Mouse (Mus musculus) adrenal gland, postnatal 10 days (tissue): ENCODE measurements at regions not wholly inside any gene's neighbourhood (a gene's known extent, or its start where the extent isn't known, plus 50 kb on each side); places are given as distances from the start of the nearest gene placed in this dataset.
A peak's percentile ranks its signal among the peaks of the same experiment; 100 is the strongest.

Experiments
- DNase-seq: peaks from one replicate; pipeline ENCODE4 v3.0.0; 2021; ENCODE audit warnings: mixed read lengths

GRCm38 (mm10) chr7:135818298-135818697 lies 102.1 kb upstream of the Mki67 start:
- DNase-seq: no peak

DNA sequence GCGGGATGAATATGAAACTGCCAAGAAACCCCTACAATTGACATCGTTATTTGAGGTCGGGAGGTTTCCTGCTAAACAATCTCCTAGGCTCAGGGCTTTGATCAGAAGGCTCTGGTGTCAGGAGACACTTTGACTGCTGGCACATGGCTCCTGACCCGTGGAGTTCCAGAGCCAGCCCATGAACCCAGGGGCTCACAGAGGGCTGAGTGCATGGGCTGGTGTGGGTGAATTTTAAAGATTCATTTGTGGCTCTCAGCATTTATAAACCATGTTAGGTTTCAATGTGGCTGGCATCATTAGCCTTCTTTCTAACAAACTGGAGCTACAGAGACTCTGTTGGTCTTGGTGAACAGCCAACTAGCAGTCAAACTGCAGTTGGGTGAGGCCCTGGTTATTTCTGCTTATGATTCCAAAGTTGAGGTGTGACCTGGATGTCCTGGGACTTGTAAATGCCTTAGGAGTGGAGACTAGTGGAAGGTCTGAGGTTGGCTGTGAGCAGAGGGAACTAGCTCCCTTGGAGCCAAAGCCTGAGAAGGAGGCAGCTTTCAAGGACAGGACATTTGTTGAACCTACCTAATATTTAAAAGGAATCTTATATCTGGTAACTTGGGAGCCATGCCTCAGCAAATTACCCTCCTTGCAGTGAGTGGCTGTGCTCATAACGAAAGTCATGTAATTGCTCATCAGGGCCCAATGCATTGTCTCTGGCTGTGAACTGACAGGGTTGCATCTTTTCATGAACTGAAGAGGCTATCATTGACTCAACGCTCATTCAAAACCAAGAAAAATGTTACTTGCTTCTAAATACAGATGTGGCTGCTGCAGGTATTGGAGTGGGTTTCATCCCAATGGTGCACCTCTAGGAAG lies 108.0 kb upstream of the Mki67 start:
- DNase-seq: no peak

GRCm38 (mm10) chr7:135829246-135829645 lies 113.1 kb upstream of the Mki67 start:
- DNase-seq: no peak

DNA sequence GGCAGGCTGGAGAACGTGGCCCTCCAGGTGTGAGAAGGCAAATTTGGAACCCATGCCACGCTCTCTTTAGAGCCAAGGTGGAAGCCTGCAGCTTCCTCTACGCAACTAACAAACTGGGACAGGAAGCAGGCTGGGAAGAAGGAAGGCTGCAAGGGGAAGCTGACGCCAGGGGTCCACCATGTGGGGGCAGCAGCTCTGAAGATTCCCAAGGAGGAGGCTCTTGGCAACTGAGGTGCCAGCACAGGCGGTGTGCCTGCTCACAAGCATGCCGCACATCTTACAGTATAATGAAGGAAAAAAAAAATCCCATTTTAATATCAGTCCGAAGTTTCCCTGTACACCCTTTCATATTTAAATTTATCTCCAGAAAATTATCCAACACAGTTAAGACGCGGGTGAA lies 117.3 kb upstream of the Mki67 start:
- DNase-seq: no peak

DNA sequence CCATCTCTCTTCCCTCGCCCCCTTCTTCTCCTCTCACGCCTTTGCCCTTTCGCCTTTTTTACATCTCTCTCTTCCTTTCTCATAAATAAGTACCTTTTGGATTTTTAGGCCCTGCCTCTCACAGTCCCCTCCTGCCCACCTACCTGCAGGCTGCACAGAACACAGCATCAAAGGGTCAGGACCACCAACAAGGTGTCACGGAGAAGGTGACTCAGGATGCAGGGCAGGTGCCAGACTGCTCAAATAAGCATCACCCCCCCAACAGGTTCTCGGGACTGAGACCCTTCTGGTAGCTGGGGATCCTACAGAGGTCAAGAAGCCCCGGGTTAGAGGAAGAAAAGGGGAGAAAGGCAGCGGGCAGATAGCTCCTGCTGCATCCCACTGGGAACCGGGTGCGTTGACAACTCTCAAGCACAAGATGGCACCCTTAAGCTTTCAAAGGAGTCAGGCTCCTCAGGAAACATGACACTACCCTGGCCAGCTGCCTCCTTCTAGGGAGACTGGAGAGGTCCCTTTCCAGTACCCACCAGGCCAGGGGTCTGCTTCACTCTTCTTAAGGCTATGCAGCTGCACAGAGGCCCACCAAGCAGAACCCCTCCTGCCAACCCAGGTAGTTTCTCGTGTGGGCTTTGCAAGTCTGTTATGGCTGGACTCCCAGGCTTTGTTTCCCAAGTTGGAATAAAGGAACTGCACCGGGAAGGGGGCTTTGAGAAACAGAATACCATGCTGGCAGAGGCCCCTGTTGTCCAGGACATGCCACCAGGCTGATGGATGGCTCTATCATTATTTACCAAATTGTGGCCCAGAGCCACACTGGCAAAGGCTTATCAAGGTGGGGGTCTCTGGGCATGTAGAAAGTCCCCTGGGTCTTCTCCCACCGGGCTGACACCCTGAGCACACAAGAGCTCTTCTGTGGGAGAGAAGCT lies 120.9 kb upstream of the Mki67 start:
- DNase-seq: peak; percentile 84

- DNase-seq: no peak
Measured at GRCm38 (mm10) chr7:135844018-135844417, 127.9 kb upstream of the Mki67 start.

DNA sequence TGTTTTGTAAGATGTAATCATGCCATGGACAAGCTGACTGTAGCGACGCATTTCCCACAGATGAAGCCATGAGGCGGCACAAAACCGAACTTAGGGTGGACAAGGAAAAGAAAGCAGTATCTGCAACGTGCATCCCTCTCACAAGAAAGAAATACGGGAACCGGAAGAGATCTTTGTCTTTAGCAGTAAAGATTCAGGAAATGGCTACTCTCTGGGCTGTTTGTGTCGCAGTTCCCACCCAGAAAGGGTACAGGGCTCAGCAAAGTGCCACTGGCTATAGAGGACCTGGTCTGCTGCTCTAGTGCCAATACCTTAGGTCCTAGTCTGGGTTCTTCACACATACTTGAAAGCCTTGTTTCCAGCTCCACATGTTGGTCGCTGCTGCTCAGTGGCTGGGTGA lies 131.1 kb upstream of the Mki67 start:
- DNase-seq: no peak

GRCm38 (mm10) chr7:135848170-135848569 lies 132.0 kb upstream of the Mki67 start:
- no peak for DNase-seq

DNA sequence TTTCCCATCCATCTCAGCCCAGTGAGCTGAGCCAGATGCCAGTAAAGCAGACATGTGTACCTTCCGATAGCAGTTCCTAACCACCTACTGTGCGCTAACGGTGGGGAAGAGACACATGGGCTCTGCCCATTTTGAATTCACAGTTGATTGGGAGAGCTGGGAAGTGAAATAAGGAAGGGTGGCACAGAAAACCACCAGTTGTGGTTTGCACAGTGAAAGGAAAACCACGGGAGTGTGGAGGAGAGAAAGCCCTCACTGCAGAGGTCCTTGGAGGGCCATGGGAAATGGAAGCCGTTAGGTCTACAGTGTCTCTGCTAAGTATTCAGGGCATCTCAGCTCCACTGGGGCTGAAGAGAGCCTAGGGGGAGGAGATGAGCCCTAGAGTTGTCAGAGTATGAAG lies 132.7 kb upstream of the Mki67 start:
- DNase-seq: no peak

DNA sequence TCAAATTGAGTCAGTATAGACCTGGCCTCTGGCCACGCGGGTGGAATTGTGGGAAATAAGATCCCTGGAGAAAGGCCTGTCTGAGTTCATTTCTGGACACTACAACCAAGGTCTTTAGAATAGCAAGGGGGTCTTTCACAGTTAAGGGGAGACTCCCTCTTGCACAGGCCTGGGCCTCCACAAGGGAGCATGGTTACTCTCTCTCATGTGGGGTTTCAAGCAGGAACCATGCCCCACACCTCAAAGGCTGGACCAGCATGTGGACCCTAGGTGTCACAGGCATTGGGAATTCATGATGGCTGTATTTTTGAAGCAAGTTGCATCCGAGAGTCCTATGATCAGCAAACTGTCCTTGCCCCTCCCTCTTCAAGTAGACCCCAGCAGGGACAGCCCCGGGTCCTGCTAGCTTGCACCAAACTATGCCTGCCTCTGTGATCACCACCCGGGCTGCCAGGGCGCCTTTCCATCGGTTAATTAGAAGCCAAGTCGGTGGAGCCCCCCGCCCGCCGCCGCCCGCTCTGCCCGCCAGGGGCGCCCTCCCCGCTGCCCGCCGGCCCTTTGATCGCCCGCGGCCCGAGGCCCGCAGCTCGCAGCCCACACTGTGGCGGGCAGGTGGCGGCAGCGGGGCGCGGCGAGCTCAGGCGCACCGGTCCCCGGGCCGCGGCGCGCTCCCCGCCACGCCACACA lies 137.1 kb upstream of the Mki67 start:
- DNase-seq: peak; percentile 42

DNA sequence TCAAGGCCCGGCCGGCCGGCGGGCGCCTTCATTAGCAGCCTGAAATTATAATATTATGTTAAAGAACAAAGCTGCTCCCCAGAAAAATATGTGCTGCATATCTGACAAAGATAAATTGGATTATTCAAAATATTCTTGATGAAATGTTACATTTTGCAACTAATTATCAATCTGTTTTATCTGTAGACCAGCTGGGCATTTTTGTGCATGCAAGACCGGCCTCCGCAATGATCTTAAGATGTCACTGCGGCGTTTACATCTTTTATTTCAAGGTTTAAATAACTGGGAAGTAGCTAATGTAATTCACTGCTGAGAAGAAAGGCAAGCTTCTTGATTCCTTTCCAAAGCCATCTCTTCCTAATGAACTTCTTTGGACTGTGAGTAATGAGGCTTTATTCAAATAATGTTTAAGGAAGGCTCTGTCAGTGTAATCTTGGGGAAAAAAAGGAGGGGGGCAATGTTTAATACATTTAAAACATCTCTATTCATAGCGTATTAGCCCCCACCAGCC lies 137.7 kb upstream of the Mki67 start:
- DNase-seq: no peak

DNA sequence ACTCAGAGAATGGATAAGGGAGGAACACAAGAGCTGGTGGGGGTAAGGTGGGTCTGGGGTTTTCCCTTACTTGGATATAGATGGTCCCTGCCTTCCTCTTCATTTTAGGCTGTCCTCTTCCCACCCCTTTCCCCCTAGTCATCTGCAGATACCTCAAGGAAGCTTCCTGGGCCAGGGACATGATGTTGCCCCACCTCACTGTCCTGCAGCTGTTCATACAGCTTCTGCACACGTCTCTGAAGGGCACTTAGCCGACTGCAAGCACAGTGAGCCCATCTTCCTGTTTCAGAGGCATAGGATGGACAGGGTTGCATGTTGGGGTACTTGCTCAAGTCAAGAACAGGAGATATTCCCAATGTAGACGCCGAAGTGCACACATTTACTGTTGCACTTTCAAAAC lies 144.1 kb upstream of the Mki67 start:
- DNase-seq: no peak

DNA sequence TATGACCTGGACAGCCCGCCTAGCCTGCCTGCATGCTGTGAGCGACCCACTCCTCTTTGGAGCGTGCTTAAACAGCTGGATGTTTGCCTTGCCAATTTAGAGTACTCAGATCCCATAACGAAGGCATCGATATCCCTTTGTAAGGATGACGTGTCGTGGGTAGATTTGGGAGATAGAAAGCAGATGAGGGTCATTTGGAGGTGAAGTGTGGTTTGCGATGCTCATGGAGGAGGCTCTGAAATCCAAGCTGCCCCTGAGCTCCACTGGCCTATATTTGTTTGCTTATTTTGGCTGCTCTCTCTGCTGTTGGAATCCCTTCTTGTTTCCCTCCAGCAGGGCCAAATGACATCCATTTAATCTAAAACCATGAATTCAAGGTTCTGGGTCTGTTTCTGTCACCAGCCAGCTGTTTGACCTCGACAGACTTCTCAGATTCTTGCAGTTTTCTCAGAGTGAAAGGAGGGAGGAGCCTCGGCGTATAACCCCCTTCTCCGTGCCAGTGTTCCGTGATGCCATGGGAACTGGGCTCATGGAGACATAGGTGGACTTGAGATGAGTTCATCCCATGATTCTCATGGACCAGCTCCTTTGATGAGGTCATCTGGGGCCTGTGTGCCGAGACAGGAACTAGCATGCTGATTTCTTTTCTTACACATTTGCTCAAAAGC lies 144.7 kb upstream of the Mki67 start:
- peak; percentile 31 for DNase-seq

DNA sequence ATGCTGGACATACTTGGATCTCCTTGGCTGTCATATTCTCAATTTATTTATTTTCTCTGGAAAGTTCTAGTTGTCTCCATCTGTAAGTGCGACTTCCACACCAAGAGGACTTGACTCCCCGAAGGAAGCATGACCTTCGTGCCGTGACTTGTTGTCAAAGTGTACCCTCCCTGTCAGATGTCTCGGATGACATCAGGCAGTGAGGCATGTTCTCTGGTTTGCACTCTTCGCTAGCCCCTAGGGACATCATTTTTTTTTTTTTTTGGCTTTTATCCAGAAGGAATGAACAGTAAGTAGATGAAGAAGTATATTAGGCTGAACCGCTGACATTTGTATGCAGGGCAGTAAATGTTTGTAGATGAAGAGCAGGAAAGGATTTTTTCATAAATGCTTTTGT lies 145.2 kb upstream of the Mki67 start:
- DNase-seq: peak; percentile 20

DNA sequence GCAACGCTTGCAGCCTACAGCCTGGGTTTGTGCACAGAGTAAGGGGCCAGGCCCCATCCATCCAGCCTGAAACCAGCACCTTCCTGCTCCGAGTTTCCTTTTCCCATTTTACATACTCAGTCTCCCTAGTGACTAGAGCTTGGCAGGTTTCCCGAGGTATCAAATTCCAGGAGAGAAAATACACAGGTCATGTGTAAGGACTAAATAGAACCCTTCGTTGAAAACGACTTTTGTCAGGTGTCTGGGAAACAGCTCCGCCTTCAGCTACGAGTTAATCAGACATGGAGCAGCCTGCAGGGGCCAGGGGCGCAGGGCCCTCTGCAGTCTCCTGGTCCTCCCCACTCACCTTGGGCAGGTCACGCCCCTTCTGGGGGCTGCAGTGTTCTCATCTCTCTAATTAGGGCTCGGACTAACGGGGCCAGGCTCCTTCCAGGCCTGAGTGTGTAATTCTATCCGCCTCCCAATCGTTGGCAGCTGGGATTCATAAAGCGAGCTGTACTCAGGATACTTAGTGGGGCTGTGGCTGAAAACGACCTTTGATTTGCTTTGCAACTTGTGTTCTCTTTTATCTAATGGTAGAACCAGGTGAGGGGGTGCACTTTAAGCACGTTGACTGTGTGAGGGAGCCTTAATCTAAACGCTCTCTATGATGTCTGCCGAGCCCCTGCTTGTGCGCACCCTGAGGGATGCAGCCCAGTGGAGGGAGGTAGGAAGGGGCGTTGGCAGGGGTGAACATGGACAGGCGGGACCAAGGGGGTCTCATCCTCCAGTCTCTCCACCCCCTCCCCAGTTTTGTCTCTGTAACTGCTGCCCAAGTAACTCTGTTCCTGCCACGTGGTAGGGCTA lies 147.6 kb upstream of the Mki67 start:
- peak; percentile 47 for DNase-seq

DNA sequence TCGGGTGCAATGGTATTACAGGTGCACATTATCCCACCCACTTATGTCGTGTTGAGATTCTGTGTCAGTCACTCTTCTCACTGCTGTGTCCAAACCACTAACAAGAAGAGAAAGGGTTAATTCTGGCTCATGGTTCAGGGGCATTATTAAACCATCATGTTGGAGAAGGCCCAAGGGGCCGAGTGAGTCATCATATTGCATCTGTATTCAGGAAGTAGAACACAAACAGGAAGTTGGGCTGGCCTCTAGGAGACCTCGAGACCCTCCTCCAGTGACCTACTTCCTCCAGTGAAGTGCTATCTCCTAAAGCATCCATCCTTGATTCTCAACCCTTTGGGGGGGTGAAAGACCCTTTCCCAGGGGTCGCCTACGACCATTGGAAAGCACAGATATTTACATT lies 154.8 kb upstream of the Mki67 start:
- no peak for DNase-seq

GRCm38 (mm10) chr7:135877091-135877874 lies 161.1 kb upstream of the Mki67 start:
- DNase-seq: no peak

DNA sequence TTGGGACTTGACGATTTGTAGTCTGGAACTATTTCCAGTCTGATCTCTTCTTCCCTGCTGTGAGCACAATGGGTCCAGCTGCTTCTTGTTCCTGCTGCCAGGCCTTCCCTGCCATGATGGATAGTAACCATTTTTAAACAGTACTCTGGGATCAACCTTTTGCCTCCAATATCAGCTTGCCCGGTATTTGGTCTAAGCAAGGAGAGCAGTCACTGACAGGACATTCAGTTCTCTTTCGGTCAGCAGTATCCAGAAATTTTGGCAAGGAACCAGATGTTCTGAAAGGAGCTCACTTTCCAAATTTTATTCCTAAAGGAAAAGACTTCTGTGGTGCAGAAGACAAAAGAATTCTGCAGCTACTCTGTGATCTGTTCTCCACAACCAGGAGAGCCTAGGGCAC lies 162.6 kb upstream of the Mki67 start:
- no peak for DNase-seq

GRCm38 (mm10) chr7:135880446-135880845 lies 164.3 kb upstream of the Mki67 start:
- no peak for DNase-seq

GRCm38 (mm10) chr7:135882306-135882705 lies 166.1 kb upstream of the Mki67 start:
- DNase-seq: no peak
